Mouse (Mus musculus): ENCODE results near the gene Stambpl1.

The Stambpl1 gene

DNA sequence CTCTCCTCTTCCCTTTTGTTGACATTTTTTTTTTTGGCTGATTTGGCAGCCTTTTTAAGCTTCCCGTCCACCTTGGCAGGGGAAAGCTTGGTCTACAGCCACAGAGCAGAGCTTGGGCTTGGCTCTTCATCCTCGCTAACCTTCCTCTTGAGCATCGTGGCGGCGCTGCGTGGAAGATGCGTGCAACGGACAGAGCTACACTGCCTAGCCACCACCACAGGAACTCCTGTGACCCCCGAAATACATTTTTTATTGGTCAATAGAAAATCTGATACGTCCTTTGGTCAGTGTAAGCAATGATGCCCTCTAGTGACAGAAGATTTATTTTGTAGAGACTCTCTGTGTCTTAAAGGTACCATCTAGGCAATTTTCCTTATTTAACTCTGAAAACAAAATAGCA is 92.4 kb downstream of the Stambpl1 start:
- no peak for DNase-seq (ENCODE audit: low spot score)

DNA sequence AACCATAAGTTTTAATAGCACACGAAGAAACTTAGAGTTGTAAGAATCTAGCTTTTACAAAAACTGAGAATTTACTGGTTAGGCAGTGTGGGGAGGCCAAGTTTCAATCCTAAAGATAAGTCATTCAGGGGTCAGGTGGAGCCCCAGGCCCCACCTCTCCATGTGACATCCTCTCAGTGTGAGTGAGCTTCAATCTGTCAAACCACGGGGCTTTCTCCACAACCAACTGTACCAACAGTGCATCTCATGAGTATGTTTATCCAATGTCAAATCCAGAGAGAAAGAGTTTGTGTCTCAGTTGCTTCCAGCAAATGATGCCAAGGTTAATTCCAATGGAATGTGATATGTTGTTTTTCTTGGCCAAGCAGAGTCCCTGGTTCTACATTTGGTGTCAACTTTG is 92.8 kb downstream of the Stambpl1 start:
- no peak for DNase-seq (ENCODE audit: low spot score)

DNA sequence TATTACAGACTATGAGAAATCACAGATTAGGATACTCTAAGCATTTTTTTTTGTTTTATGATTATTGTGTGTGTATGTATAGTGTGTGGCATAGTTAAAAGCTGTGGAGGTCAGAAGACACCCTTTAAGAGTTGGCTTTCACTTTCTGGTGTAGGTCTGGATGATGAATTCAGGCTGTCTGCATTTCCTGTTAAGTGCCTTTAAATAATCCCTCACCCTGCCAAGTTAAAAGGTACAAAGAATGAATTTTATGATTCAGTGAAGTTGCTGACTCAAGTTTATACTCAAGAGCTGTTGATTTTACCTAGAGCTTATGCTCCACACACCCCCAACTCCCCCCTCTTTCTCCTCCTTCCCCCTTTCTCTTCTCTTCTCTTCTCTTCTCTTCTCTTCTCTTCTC is 95.2 kb downstream of the Stambpl1 start:
- no peak for DNase-seq (ENCODE audit: low spot score)

DNA sequence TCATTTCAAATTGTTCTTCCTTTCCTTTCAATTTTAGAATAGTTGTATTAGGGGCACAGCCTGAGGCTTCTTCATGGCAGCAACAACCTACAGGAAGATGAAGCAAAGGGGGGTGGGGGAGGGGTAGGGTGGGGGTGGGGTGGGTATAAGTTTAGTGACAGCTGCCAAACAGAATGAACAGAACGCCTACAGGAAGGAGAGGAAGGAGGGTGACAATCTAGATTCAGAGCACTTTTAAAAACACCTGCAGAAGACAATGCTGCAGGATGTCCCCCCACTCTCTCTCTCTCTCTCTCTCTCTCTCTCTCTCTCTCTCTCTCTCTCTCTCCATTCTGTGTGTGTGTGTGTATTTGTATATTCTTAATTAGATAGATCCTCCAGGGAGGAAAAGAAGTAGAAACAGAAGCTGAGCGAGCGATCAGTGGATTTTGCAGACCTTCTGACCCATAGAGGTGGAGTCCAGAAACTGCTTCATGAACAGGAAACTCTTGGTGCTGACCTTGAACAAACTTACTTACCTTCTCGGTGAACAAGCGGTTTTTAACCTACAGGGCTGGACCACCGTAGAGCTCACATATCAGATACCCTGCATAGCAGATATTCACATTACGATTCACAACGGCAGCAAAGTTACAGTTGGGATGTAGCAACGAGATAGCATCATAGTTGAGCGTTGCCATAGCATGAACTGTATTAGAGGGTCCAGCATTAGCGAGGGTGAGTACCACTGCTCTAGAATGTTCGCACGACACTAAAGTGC is 95.8 kb downstream of the Stambpl1 start:
- no peak for DNase-seq (ENCODE audit: low spot score)

GRCm38 (mm10) chr19:34288696-34289095 is 96.7 kb downstream of the Stambpl1 start:
- no peak for DNase-seq (ENCODE audit: low spot score)
